Mouse (Mus musculus) kidney, postnatal 14 days (tissue): ENCODE data around the gene Ick.
"Not testable (repeated sequence)": the region's sequence is repeated elsewhere in the genome, so short reads cannot be mapped to it uniquely, and the experiment has no call there.

Experiments used
- DNase-seq: peaks from one replicate; pipeline ENCODE4 v3.0.0; 2022; ENCODE audit warnings: mixed read lengths

Gene Ick

DNA sequence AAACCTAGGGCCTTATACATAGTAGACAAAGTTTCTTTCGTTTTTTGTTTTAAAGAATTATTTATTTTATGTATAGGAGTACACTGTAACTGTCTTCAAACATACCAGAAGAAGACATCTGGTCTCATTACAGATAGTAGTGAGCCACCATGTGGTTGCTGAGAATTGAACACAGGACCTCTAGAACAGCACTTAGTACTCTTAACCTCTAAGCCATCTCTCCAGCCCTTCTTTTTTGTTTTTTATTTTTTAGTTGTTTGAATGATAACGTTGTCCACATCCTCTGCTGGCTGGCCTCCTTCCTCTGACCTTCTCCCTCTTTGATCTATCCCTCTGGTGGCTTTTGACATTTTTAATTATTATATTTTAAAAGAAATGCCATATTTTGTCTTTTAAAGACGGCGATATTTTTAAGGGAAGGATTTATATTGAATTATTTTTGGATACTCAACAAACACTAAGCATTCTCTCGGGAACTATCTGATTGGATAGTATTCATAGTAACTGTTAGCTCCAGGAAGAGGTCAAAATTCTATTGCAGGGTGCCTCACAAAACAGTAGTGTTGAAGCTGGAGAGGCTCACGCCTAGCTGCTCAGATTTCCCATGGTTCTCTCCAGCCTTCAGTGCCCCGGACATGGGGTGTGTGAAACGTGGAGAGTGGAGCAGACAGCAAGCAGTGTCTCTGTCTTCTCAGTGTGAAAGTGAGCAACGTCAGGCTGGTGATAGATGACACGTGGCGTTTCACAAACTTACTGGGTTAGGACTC is 45.4 kb downstream of the Ick start:
- DNase-seq, result no peak

DNA sequence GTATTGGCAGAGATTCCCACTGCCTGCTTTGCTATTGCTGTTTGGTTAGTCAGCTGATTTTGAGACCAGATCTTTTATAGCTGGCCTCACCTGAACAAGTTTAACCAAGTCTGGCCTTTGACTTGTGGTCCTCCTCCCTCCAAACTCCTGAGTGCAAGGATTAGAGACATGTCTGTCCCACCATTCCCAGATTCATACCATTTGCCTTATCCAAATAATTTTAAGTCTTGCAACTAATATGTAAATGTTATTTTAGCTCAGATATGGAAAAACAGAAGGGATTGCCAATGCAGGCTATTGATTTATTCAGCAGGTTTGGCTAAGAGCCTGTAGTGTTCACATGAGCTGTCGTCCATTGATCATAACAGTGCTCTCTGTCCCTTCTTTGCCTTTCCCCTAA is 48.2 kb downstream of the Ick start:
- no peak for DNase-seq

DNA sequence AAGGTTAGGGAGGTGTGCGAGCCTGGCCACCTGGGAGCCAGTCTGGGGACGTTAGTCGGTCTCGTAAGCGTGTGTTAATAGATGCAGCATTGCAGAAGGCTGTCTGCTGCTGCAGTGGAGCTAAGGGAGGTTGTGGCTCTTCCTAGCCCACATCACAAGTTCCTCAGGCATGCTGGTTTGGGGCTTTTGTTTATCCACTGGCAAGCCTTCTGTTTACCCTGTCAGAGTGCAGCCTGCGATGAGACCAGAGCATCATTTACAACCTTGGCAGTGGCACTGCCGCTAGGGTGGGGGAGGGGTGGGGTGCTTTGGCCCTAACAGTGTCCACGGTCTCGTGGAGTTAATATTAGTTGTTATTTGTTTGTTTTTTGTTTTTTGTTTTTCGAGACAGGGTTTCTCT is 54.3 kb downstream of the Ick start:
- no peak for DNase-seq

DNA sequence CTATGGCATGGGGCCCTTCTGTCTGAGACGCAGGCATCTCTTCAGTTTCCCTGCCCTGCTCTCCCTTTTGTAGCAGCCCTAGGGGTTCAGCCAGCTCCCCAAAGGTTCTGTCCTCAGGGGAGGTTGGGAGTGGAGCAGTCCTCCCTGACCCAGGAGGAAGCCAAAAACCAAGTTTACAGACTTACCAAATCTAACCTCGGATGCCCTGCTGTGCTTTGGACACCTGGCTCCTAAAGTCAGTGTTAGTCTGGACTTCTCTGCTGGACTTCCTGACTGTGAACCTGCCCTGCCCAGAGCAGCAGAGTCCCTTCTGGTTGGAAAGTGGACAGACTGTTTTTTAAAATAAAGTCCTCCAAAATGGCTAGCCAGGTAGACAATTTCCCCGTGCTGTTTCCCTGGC is 55.7 kb downstream of the Ick start:
- no peak for DNase-seq

DNA sequence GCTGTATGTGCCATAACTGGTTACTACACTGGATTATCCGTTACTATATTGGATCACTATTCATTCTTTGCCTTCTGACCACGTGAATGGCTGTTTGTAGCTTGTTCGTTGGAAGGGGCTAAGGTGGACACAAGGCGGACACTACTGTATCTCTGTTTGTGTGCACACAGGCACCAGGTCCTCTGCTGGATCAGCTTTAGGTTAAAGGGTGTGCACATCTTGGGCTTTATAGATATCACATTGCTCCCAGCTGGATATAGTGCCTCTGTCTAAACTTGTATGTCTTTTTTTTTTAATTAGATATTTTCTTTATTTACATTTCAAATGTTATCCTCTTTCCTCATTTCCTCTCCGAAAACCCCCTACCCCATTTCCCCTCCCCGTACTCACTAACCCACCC is 56.5 kb downstream of the Ick start:
- no peak for DNase-seq

DNA sequence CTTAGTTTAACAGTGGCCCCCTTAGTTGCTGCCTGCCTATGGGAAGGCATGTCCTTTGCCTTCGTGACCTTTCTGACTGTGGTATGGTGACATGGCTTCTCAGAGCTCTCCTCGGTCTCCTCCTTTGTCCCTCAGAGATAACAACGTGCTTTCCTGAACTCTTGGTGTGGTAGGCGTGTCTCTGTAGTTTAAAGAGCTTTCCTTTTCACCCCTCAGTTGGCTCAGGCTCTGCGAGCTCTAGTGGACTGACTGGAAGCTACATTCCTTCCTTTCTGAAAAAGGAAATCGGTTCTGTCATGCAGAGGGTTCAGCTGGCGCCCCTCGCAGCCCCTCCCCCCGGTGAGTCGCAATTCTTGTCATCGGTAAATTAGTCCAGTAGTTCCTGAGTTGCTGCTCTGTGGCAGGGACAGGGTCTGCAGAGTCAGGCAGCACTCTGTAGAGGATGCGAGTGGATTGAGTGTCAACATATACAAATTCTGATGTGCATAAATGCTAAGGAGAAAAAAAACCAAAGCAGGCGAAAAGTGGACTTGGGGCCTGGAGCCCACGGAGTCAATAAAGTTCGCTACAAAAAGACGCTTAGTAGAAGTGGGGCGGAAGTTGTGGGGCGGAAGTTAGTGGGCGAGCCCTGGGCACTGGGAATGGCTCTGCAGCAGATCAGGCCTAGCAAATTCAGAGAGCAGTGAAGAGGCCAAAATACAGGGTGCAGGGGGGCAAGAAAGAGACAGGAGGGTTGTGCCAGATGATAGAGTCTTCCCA is 57.9 kb downstream of the Ick start:
- no peak for DNase-seq

DNA sequence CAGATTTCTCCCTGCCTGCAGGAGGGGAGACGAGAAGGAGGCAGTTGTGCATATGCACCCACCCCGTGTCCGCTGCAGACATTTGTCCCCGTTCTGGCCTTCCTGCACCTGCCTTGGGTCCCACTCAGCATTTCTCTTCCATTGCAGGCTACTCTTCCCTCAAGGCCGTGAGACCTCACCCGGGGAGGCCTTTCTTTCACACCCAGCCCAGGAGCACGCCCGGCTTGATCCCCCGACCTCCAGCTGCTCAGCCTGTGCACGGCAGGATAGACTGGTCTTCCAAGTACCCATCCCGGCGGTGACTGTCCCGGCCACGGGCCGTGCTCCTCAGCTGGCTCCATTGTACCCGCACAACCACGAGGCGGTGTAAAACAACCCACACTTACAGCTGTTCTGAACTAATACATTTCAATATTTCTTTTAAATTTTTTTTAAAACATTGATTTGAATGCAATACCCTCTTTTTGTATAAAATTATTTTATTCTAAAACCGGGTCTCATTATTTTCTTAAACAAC is 58.5 kb downstream of the Ick start:
- DNase-seq, result no peak

DNA sequence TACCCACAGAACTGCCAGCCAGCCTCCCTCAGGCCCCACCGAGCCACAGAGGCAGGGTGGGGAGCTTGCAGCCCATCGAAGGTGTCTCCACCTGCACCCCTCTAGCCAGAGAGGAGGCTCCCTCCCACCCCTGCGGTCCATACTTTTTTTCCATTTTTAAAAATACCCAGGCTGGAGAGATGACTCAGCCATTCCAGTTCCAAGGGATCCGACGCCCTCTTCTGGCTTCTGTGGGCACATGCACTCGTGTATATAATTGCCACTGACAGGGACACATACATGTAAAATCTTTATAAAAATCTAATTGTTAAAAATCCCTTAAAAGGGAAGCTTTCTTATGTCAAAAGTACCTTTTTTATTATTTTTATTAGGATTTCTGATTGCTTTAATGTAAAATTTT is 59.9 kb downstream of the Ick start:
- no peak for DNase-seq

DNA sequence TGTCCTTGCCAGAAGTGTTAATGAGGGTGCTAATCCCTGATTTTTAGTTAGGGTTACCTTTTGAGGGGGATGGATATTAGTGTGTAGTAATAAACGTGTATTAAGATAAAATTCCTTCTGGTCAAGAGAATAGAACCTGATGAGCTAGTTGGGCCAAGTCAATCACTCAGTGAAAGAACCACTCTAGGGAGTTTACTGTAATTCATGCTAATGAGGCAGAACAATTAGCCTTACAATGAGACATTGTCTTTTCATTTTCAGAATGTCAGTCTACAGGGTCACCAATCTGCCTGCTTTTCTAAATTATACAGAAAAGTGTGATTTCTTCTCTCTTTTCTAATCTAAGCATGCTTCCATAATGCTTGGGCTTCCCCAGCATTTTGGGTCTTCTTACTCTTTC is 65.0 kb downstream of the Ick start:
- DNase-seq, result no peak

DNA sequence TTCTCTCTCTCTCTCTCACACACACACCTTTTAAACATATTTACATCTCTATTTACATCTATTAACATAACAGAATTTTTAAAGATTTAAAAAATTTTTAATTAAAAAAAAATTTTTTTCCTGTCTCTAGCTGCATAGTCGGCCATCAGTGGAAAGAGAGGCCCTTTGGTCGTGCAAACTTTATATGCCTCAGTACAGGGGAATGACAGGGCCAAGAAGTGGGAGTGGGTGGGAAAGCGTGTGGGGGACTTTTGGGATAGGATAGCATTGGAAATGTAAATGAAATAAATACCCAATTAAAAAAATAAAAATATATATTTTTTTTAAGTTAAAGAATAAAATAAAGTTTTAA is 65.9 kb downstream of the Ick start:
- not testable (repeated sequence) for DNase-seq

DNA sequence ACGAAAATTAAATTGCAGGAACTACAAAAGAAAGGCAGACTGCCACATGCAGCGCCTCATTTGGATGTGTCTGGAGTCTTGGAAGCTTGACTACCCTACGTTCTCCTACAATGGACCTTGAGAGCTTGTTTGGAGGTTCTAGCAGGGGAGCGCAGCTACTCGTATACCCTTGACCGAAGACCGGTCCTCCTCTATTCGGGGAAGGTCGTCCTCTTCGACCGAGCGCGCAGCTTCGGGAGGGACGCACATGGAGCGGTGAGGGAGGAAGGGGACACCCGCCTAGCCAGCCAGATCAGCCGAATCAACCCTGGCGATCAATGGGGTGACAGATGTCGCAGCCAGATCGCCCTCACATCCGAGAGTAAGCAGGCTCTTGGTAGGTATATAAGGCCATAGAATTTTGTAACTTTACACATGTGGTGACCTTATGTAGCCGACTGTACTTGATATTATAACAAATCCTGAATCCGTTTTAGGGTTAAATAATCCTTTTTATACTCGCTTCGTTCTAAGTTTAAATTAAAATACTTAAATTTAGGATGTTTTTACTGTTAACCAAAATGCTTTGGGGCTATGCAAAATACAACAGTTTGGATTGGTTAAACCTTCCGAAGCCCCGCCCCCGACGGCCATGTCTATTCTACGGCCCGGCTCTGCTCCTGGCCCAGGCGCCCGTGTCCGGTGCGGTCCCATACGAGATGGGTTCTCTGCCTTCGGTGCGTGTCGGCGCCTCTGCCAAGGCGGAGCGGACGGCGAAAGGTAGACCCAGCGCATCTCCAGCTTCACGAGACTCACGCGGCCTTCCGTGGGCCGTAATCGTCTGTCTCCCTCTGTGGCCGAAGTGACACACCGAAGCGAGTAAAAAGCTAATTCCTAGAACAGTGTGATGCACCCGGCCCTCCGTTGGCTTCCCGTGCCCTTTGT is 66.5 kb downstream of the Ick start:
- DNase-seq, result peak; percentile 98

DNA sequence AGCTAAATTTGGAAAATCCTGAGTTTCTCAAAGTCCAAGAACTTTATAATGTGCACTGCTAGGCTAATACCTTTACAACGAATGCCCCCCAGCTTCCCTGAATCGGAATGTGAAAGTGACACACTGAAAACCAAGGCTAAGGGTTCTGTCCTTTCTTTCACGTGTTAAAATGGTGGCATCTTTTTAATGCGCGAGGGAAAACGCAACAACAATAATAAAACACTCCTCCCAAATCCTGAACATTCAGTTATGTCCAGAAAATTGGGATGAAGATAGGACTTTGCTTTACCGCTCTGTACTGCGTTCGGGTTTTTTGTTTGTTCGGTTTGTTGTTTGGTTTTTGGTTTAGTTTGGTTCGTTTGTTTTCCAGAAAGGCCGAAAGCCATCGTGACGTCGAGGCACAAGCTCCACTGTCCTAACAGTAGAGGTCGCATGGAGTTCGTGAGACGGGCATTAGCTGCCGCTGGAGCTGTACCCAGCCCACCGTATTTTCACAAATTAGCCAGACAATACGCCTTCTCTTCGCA is 67.3 kb downstream of the Ick start:
- DNase-seq, result peak; percentile 77

DNA sequence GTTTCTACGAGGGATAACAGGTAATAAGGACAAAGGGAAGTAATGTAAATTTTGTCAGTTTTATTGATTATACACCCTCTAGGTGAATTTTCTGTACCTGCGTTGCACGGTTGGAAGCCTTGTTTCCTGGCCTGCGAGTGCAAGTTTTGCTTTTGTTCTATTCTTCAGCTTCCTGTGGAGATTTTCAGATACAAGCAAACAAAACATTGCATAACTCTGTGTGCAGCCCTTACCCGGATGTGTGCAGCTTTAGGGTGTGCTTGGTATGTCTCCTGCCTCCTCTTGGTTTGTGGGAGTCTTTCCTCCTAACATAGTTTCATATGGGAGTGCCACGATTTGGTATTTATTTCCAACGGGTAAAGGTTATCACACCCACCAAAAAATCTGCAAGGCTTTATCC is 67.8 kb downstream of the Ick start:
- DNase-seq, result peak; percentile 25

DNA sequence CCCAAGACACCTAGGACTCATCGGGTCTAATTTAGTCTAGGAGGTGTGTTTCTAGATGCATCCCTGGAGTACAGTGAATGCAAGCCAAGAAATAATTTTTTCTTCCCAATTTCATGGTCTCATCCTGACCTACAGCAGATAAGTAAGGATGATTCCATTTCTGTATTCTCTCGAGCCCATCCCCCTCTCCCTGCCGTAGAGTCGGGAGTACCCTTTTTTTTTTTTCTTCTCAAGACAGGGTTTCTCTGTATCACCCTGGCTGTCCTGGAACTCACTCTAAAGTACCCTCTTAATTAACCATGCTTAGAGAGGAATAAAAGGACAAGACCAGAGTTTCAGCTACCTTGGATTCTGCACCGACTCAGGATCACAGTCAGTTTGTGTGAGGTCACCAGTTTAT is 69.2 kb downstream of the Ick start:
- no peak for DNase-seq

DNA sequence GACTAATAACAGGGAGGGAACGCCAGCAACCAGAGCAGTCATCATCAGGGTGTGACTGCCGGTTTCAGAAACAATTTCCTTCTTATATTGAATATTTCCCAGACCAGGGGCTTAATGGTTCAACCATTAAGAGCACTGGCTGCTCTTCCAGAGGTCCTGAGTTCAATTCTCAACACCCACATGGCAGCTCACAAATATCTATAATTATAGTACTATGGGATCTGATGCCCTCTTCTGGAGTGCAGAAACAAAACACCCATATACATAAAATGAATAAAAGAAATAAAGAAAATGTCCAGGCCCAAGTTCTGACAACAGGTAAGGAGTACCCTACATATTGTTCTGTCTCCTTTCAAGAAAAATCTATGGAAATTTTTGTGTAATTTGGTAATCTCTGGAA is 70.1 kb downstream of the Ick start:
- DNase-seq, result no peak

DNA sequence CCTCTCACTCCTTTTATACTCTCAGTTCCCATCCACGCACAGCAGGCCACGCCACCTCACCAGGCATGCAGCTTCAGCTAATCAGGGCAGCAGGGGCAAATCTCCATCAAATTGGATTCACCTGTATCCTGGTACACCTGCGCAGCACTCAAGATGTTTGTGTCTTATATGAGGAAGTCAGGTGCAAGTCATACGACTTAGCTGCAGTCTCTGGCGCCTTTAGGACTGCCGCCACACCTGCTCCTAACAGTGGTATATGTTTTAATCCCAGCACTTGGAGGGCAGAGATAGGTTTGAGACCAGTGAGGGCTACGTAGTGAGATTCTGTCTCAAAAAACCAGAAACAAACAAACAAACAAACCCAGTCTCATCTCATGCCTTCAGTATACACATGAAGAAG is 73.5 kb downstream of the Ick start, which contains the start of gene Gsta4:
TSS of gene Gsta4 (plus strand) at position 301 of the 400 bp plus-strand sequence.
- DNase-seq, result not testable (repeated sequence)

DNA sequence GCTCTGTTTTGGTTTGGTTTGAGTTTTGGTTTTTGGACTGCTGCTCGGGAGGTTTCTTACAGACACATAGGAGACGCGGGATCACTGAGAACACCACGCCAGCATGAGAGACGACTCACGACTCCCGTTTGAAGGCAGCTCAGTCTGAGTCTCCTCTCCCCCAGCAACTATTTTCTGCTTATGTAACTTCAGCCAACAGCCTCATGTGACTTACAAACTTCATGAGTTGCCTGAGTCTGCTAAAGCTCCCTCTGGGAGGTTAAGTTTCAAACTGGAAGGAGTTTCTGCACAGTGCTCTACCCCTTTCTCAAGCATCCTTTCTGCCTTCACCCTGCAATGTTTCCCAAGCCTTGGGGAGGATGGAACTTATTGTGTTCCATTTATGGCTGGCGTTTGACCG is 76.7 kb downstream of the Ick start:
- no peak for DNase-seq

DNA sequence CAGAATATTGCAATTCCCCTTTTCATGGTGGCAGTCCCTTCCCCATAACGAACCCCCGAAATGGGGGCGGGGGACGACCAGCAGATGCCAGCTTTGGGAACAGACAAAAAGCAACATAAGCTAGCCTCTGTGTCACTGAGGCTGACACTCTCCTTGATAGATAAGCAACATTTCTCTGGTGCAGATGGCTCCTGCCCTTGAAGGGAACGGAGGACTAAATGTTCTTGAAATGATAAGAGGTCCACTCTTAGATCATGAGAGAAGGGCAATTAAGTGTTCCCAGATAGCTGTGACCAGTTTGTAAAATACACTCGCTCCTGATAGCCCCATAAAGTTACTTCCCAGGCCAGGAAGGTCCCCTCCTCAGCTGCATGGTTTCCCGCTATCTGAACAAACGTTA is 79.9 kb downstream of the Ick start:
- DNase-seq, result no peak

DNA sequence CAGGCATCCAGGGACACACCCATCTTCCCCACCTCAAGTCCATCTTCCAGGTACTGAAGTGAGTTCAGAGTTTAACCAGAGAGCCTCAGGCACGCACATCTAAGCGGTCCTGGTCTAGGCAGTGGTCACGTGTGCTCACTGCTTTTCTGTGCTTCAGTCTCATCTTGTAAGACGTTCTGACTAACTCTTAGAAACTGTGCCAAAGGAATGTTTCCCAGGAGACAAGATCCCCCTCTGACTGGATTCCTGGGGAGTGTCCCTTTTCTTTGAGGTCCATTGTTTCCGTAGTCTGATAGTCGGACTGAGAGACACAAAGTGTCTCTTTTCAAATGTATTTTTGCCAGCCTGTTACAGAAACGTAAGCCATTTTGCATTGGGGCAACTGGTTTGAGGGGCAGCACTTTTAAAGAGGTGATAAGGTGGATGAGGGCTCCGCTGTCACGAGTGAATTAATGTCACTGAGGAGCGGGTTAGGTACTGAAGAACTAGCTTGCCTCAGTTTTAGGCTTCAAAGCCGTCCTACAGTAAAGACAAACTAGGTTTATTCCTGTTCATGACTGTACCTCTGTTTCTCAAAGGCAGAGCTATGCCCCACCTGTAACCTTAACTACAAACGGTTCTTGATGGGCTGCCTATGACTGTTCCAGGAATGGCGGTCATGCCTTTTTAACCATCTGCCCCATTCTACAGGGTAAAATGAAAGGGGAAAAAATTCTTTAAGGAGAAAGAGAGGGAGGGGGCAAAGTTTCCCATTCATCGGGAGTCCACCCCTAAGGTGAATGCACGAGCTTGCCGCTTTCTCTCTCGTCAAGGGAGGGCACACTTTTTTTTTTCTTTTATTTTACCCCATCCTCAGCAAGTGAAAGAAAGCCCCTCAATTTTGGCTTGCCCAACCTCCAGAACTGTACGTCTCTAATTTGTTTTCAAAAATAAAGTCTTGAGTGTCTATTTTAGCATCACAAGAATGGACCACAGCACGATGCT is 82.0 kb downstream of the Ick start:
- DNase-seq, result peak; percentile 30

DNA sequence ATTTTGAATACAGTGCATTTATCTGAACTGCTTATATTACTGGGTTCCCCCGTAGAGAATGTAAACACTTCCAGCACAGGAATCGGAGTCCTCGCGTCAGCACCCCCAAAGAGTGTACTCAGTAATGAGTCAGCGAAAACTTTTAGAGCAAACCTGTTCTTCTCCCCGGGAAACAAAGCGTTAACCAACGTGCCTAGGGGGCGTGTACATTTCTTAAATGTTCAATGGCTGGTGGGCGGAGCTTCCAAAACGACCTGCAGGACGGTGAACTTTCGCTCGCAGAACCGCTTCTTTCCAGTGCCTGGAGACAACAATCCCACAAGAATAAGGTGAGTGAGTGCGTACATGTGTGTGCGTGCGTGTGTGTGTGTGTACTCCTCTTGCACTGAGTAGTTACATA is 82.7 kb downstream of the Ick start:
- peak; percentile 85 for DNase-seq

DNA sequence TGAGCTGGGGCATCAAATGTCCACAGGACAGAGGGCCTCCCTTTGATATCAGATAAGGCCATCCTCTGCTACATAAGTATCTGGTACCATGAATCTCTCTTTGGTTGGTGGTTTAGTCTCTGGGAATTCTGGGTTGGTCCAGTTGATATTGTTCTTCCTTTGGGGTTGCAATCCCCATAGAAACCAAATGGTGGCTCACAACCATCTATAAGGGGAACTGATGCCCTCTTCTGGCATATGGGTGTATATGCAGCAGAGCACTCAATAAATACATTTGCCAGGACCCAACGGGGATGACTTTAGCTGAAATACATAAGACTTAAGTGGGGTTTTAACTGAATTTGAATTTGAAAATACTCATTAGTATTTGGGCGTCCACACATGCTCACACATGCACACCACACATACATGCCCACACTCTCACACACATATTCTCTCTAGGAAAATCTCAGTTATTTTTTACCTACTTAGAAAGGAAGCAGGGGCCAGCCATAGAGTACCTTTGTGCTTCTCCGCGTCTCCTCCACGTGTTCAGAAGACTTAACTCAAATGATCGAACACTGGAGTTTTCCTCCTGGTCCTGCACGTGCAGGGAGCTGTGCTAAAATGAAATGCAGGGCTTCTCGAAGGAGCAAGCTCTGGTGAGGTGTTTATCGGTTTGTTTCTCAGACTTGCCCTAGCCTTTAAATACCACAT is 85.1 kb downstream of the Ick start:
- DNase-seq, result peak; percentile 71
